Mouse (Mus musculus) forebrain, embryonic 12.5 days (tissue): ENCODE measurements around the gene Megf11. TPM values are rescaled to one million over a fixed set of nuclear protein-coding genes. Genes with fewer than 3 reads are reported as not detected.

Experiments
- ATAC-seq: fragments of 200-750 bp; cut with Nextera tagmentation; 2 replicates; pipeline ENCODE4 v1.8.0; 2017; ENCODE audit warnings: moderate TSS enrichment; ENCODE audit not compliant: low FRiP score
- H3K27ac ChIP-seq: fragments of 300-500 bp; sonication (generic); 2 replicates; pipeline ENCODE4 v1.5.1; 2016; ENCODE audit warnings: mild to moderate bottlenecking
- H3K27me3 ChIP-seq: fragments of 300-500 bp; sonication (generic); 2 replicates; pipeline ENCODE4 v1.6.1; 2016; ENCODE audit warnings: mild to moderate bottlenecking
- H3K36me3 ChIP-seq: fragments of 300-500 bp; sonication (generic); replicated peaks from 2 replicates; pipeline ENCODE4 v1.6.1; 2016; ENCODE audit warnings: mild to moderate bottlenecking
- H3K4me1 ChIP-seq: fragments of 300-500 bp; sonication (generic); 2 replicates; pipeline ENCODE4 v1.6.1; 2016
- H3K4me2 ChIP-seq: fragments of 300-500 bp; sonication (generic); 2 replicates; pipeline ENCODE4 v1.6.1; 2016; ENCODE audit warnings: mild to moderate bottlenecking, moderate library complexity
- H3K4me3 ChIP-seq: fragments of 300-500 bp; sonication (generic); replicated peaks from 2 replicates; pipeline ENCODE4 v1.5.1; 2016; ENCODE audit warnings: mild to moderate bottlenecking
- H3K9ac ChIP-seq: fragments of 300-500 bp; sonication (generic); 2 replicates; pipeline ENCODE4 v1.6.1; 2016; ENCODE audit warnings: mild to moderate bottlenecking
- H3K9me3 ChIP-seq: fragments of 300-500 bp; sonication (generic); 2 replicates; pipeline ENCODE4 v1.6.1; 2016
- WGBS: fragments of 180-500 bp; shearing (Covaris S2); methylation state at CpG from one replicate; pipeline ENCODE4 v1.1.7; 2016; 5-methylcytosine and 5-hydroxymethylcytosine counted together
- polyA plus RNA-seq: library from polyadenylated mRNA; unstranded; fragments of >200 nt; fragmentation: Nextera tagmentation; extraction: Ambion mirVana; gene quantifications from 2 replicates; pipeline ENCODE4 v1.2.1, GENCODE M21; 2016

Megf11 gene
- polyA plus RNA-seq = 3.8 and 5.2 TPM in 2 replicates

- Histone ChIP-seq H3K9ac (peak within 1 kb of the TSS; percentile 68), H3K27me3 (peaks cover 74% of the 10 kb centered on the region), H3K36me3 (no peaks in the 10 kb centered on the region), H3K4me2 (peak within 1 kb of the TSS; percentile 99), H3K27ac (no peak within 1 kb of the TSS), H3K4me3 (peak within 1 kb of the TSS; percentile 61), H3K4me1 (peaks cover 22% of the 10 kb centered on the region), H3K9me3 (no peaks in the 10 kb centered on the region)
- peak; percentile 85 for ATAC-seq
- under 1% methylated on average over 91 of the region's 93 CpGs for WGBS
These were observed at the start of gene Megf11 for GRCm38 (mm10) chr9:64385511-64386465. TSS of gene Megf11 (plus strand) at chr9:64385626.

DNA sequence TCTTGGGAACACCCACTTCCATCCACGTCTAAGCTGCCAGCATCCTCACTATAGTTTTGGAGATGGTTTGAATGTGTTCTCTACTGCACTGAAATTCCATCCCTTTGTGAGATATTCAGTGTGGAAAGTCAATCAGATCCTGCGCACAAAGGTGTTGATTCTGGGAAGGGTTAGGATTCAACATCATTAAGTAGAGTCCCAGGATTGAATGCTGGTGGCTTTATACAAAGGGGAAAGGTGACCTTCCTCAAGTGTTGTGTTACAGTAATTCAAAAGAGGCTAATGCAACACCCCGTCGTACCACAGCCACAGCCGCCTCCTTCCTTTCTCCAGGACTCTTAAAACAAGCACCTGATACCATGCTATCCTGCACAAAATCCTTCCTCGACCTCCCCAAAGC, 49.6 kb upstream of the Megf11 start:
- Histone ChIP-seq H3K27me3 (no peaks in the 10 kb centered on the region), H3K27ac (no peak overlapping the region), H3K36me3 (peaks cover 15% of the 10 kb centered on the region), H3K4me3 (no peak overlapping the region), H3K9me3 (no peaks in the 10 kb centered on the region), H3K4me1 (peaks cover 11% of the 10 kb centered on the region), H3K4me2 (no peak overlapping the region), H3K9ac (no peak overlapping the region)
- 83% methylated on average over 6 of the region's 6 CpGs for WGBS
- ATAC-seq = no peak

- ATAC-seq = no peak
- no peak overlapping the region for H3K27ac ChIP-seq
- peaks cover 15% of the 10 kb centered on the region for H3K36me3 ChIP-seq
- H3K4me3 ChIP-seq = no peak overlapping the region
- no peak overlapping the region for H3K9ac ChIP-seq
- peaks cover 13% of the 10 kb centered on the region for H3K4me1 ChIP-seq
- H3K9me3 ChIP-seq = no peaks in the 10 kb centered on the region
- H3K4me2 ChIP-seq = peak overlapping the region; percentile 75
- 30% methylated on average over 8 of the region's 8 CpGs for WGBS
- no peaks in the 10 kb centered on the region for H3K27me3 ChIP-seq
These were observed 46.1 kb upstream of the Megf11 start for GRCm38 (mm10) chr9:64339361-64339760.

DNA sequence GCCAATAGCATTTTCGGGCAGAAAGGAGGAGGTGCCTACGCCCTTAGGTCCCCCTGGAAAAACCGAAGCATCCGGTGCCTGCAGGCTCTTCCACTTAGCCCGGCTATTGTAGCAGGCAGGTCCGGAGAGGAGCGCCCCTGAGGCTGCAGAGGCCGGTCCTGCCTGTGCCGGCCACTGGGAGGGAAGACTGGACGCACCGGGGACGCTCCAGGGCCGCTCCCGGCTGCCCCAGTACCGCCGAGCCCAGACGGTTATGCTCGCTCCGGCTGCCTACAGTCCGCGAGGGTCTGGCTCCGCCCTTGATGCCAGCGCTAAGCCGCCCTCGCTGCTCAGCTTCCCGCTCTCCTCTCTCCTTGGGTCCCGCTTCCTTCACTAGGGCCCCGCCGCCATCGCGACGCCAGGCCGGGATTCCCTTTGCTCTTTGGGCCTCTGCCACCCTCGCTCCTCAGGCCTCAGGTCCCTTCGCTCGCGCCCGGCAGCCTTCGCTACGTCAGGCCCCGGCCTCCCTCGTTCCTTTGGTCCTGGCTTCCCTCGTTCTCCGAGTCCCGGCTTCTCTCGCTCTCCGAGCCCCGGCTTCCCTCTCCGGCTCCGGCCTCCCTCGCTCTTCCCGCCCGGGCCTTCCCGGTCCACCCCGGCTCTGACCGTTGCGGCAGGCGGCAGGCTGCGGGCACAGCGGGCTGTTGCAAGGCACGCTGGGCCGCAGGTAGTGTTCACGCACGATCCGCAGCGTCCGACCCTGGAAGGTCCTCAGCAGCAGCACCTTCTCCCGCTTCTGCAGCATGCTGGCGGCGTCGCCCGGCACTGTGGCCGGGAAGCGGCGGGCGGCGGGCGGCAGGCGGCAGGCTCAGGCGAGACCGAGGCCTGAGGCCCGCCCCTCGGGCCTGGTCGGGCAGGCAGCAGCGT, 44.8 kb upstream of the Megf11 start:
- WGBS = under 1% methylated on average over 85 of the region's 85 CpGs
- H3K4me3 ChIP-seq = peak overlapping the region; percentile 58
- peak overlapping the region; percentile 75 for H3K4me2 ChIP-seq
- peak overlapping the region; percentile 98 for H3K9ac ChIP-seq
- no peaks in the 10 kb centered on the region for H3K27me3 ChIP-seq
- H3K27ac ChIP-seq = peak overlapping the region; percentile 99
- peak; percentile 90 for ATAC-seq
- H3K36me3 ChIP-seq = peaks cover 15% of the 10 kb centered on the region
- H3K9me3 ChIP-seq = no peaks in the 10 kb centered on the region
- peaks cover 13% of the 10 kb centered on the region for H3K4me1 ChIP-seq

GRCm38 (mm10) chr9:64341254-64341566, 44.2 kb upstream of the Megf11 start, which contains the start of gene Dis3l:
TSS of gene Dis3l (minus strand) at chr9:64341288.
- Histone ChIP-seq H3K4me1 (peaks cover 13% of the 10 kb centered on the region), H3K4me2 (peak within 1 kb of the TSS; percentile 75), H3K27ac (peak within 1 kb of the TSS; percentile 99), H3K36me3 (peaks cover 10% of the 10 kb centered on the region), H3K9ac (peak within 1 kb of the TSS; percentile 98), H3K4me3 (peak within 1 kb of the TSS; percentile 58), H3K9me3 (no peaks in the 10 kb centered on the region), H3K27me3 (no peaks in the 10 kb centered on the region)
- 0 out of 2 replicates have a peak, but pooled peaks have one; percentile 1 for ATAC-seq
- 14% methylated on average over 16 of the region's 16 CpGs for WGBS

DNA sequence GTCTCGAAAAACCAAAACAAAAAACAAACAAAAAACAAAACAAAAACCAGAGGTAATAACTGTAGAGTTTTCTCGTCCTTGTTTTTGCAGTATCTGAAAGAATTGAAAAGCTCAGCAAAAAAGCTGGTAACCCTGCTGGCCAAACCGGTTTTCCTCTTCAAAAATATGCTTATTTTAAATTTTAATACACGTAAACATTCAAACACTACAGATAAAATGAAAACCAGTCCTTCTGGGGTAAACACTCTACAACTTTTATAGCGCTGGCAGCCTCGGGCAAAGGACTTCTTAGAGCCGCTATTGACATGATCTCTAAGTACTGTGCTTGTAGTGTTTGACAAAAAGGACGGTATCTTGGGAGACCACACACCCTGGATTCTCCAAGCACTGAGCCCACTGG, 43.8 kb upstream of the Megf11 start:
- peaks cover 6% of the 10 kb centered on the region; the same call in 1 of the 2 replicates for H3K36me3 ChIP-seq
- peaks cover 13% of the 10 kb centered on the region for H3K4me1 ChIP-seq
- no peak overlapping the region for H3K9ac ChIP-seq
- no peak overlapping the region for H3K27ac ChIP-seq
- H3K9me3 ChIP-seq = no peaks in the 10 kb centered on the region
- 89% methylated on average over 8 of the region's 8 CpGs for WGBS
- H3K4me2 ChIP-seq = peak overlapping the region; percentile 75; the same call in 1 of the 2 replicates
- no peak for ATAC-seq
- H3K4me3 ChIP-seq = no peak overlapping the region
- H3K27me3 ChIP-seq = no peaks in the 10 kb centered on the region

GRCm38 (mm10) chr9:64343656-64344055, 41.8 kb upstream of the Megf11 start:
- no peak for ATAC-seq
- WGBS = 94% methylated on average over 2 of the region's 2 CpGs
- Histone ChIP-seq H3K9me3 (no peaks in the 10 kb centered on the region), H3K27me3 (no peaks in the 10 kb centered on the region), H3K9ac (no peak overlapping the region), H3K4me3 (no peak overlapping the region), H3K4me1 (peaks cover 13% of the 10 kb centered on the region), H3K36me3 (no peaks in the 10 kb centered on the region), H3K27ac (no peak overlapping the region), H3K4me2 (no peak overlapping the region)

GRCm38 (mm10) chr9:64345931-64346330, 39.5 kb upstream of the Megf11 start:
- Histone ChIP-seq H3K9ac (no peak overlapping the region), H3K4me1 (peaks cover 5% of the 10 kb centered on the region; the same call in 1 of the 2 replicates), H3K27me3 (no peaks in the 10 kb centered on the region), H3K4me3 (no peak overlapping the region), H3K9me3 (no peaks in the 10 kb centered on the region), H3K36me3 (no peaks in the 10 kb centered on the region), H3K4me2 (no peak overlapping the region), H3K27ac (no peak overlapping the region)
- WGBS = 65% methylated on average over 5 of the region's 5 CpGs
- no peak for ATAC-seq

DNA sequence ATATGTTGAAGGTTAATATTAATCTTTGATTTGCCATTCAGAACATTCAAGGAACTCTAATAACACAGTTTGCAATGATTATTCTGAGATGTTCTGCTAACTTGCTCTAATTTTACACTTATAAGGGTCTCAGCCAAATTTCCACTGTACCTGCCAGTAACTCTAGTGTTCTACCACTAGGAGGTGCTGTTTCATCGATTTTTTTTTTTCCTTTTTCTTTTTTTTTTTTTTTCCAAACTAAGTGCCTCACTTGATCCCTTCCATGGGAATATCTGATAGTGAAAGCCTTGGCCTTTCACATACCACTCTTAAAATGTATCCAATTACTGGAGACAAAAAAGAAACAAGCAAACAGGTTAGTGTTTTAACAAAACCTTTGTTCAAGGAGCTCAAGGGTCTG, 38.0 kb upstream of the Megf11 start:
- Histone ChIP-seq H3K9me3 (no peaks in the 10 kb centered on the region), H3K4me3 (no peak overlapping the region), H3K4me2 (no peak overlapping the region), H3K27me3 (no peaks in the 10 kb centered on the region), H3K36me3 (no peaks in the 10 kb centered on the region), H3K9ac (no peak overlapping the region), H3K4me1 (0 out of 2 replicates have a peak, but pooled peaks cover 3% of the 10 kb centered on the region), H3K27ac (no peak overlapping the region)
- no peak for ATAC-seq
- 0% methylated on average over 1 of the region's 1 CpGs for WGBS

DNA sequence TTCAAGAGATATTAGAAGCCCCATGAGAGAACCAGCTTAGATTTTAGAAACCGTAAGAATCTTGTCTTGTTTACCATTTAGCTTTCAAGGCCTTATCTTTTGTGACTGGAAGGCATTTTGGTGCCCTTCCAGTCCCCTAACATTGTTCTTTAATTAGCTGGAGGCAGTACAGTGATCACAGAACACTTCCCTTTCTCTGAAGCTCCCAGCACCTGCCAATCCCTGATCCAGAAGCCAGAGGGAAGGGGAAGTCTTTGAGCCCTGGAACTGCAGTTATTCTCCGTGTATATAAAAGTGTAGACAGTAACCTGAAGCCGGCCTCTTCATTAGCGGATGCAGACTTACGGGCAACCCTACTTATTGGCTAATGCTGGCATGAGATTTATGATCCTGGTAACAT, 35.9 kb upstream of the Megf11 start:
- Histone ChIP-seq H3K4me3 (no peak overlapping the region), H3K9me3 (no peaks in the 10 kb centered on the region), H3K9ac (no peak overlapping the region), H3K36me3 (no peaks in the 10 kb centered on the region), H3K27me3 (no peaks in the 10 kb centered on the region), H3K4me1 (0 out of 2 replicates have a peak, but pooled peaks cover 3% of the 10 kb centered on the region), H3K4me2 (no peak overlapping the region), H3K27ac (no peak overlapping the region)
- no peak for ATAC-seq
- 71% methylated on average over 5 of the region's 5 CpGs for WGBS

DNA sequence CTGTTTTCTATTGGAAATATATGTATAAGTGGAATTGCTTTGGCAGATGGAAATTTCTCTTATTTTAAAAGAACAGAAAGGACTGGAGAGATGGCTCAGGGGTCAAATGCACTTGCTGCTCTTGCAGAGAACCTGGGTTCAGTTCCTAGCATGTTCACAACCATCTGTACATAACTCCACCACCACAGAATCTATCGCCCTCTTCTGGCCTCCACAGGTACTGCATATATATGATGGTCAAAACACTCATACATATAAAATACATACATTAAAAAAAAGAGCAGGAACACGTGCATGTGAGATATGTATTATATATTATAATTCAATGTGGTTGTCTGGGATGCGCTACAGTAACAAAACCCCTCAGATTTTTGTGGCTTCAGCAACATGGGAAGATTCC, 34.2 kb upstream of the Megf11 start:
- no peak overlapping the region for H3K4me3 ChIP-seq
- no peak overlapping the region for H3K27ac ChIP-seq
- H3K4me1 ChIP-seq = 0 out of 2 replicates have a peak, but pooled peaks cover 3% of the 10 kb centered on the region
- ATAC-seq = no peak
- no peaks in the 10 kb centered on the region for H3K9me3 ChIP-seq
- no peak overlapping the region for H3K4me2 ChIP-seq
- no peaks in the 10 kb centered on the region for H3K36me3 ChIP-seq
- H3K9ac ChIP-seq = no peak overlapping the region
- WGBS = 48% methylated on average over 3 of the region's 3 CpGs
- no peaks in the 10 kb centered on the region for H3K27me3 ChIP-seq

- Histone ChIP-seq H3K27ac (no peak overlapping the region), H3K4me1 (no peaks in the 10 kb centered on the region), H3K9me3 (no peaks in the 10 kb centered on the region), H3K36me3 (no peaks in the 10 kb centered on the region), H3K9ac (no peak overlapping the region), H3K4me2 (no peak overlapping the region), H3K27me3 (no peaks in the 10 kb centered on the region), H3K4me3 (no peak overlapping the region)
- WGBS = 86% methylated on average over 7 of the region's 7 CpGs
- no peak for ATAC-seq
These were observed 29.8 kb upstream of the Megf11 start for GRCm38 (mm10) chr9:64355627-64356026.
